Mouse (Mus musculus): ENCODE data around the gene Fkbp2.

Gene Fkbp2

DNA sequence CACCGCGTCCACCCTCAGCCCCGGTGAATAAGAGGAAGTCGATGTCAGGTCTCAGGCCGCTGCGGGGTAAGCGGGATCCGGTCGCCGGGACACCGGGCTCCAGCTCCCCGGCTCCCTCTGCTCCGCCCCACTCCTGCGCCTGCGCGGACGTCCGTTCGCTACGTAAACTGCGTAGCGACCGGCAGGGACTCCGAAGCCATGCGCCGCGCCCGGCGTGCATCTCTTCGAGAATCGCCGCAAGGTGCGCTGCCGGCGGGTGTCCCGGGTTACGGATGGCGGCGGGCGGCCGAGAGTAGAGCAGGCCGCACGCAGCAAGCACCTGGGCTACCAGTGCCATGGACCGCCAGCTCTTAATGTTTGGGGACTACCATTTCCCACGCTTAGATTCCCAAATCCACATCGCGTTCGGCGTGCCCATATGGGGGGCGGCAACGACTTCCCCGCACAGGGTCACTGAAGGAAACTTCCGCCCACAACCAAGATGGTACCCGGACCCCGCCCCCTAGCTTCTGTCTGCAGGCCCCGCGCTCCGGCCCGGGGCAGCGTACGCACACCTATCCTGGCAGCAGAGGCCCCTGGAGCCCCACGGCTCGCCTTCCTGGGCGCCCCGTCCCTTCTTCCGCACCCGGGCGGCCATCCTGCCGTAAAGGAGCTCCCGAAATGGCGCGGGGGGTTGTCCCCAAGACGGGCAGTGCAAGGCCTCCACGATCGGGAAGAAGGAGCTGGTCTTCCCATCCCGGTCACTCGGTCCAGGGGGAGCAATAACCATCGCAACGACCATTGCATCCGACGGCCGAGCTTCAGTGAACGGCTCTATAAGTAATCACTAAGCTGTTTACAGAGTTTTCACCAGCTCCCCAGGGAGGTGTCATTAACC lies 38.7 kb downstream of the Fkbp2 start, which contains the start of gene Bad:
TSS of gene Bad (plus strand) at position 490 of the 877 bp plus-strand sequence.
- TF ChIP-seq GATA4 (IDR thresholded peaks at IDR 0.05; ENCODE audit: insufficient replicate concordance, low read length), result no peak

GRCm38 (mm10) chr19:6940396-6941351 lies 39.6 kb downstream of the Fkbp2 start:
- no peak for TF ChIP-seq GATA4 (IDR thresholded peaks at IDR 0.05; ENCODE audit: insufficient replicate concordance, low read length)

GRCm38 (mm10) chr19:6939106-6940002 lies 40.9 kb downstream of the Fkbp2 start:
- TF ChIP-seq GATA4 (IDR thresholded peaks at IDR 0.05; ENCODE audit: insufficient replicate concordance, low read length), result no peak

GRCm38 (mm10) chr19:6937541-6938465 lies 42.5 kb downstream of the Fkbp2 start:
- TF ChIP-seq GATA4 (IDR thresholded peaks at IDR 0.05; ENCODE audit: insufficient replicate concordance, low read length), result no peak

DNA sequence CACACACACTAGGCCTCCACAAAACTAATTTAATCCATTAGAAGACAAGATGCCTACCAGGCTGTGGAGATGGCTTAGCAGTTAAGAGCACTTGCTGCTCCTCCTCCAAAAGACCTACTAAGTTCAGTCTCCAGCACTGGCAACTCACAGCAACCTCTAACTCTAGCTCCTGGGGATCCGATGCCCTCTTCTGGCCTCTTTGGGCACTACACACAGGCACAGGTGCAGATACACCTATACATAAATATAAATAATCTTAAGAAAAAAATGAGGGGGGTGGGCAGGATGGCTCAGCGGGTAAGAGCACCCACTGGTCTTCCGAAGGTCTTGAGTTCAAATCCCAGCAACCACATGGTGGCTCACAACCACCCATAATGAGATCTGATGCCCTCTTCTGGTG lies 44.0 kb downstream of the Fkbp2 start:
- TF ChIP-seq GATA4 (IDR thresholded peaks at IDR 0.05; ENCODE audit: insufficient replicate concordance, low read length), result no peak

GRCm38 (mm10) chr19:6934195-6934977 lies 45.9 kb downstream of the Fkbp2 start, which contains the start of gene Kcnk4:
TSS of gene Kcnk4 (minus strand) at chr19:6934515.
- TF ChIP-seq GATA4 (IDR thresholded peaks at IDR 0.05; ENCODE audit: insufficient replicate concordance, low read length), result no peak

DNA sequence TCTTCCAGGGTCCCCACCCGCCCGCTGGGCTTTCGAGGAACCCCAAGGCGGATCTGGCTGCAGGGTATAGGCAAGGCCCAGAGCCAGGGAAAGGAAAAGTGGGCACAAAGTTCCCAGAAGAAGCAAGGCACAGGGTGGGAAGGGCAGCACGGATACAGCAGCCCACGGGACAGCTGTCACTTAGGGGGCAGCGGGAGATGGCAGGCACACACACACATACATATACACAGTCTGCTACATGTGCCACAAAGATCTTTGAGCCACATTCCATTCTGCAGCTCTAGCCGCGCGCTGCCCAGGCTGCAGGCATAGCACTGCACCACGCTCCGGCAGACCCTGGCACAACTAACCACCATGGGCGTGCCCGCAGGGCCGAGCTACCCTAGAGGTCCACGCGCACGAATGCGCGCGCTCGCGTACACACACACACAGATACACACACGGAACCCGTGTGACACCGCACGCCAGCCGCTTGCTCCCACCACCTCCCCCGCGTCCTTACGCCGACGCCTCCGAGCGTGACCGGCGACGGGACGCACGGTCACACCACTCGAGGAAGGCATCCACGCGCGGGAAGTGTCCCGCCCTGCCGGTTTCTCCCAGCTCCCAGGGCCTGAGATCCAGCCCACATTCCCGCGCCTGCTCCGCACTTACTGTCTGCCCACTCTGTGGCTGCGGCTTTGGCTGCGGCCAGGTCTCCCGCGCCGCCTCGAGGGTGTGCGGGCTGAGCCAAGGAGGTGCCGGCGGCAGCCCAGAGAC lies 46.7 kb downstream of the Fkbp2 start:
- TF ChIP-seq GATA4 (IDR thresholded peaks at IDR 0.05; ENCODE audit: insufficient replicate concordance, low read length), result no peak

DNA sequence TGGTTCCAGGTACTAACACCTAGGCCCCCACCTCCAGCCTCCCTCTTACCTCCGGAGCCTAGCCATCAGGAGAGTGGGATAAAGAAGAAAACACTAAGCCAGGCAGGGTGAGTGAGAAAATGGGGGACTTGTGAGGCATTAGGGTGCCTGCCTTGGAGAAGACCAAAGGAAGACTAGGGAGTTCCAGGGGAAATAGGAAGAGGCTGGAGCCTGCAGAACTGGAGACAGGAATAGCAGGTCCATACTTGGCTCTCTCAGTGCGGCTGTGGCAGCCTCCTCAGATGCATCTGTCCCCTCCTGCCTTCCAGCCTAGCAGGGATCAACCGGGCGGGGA lies 47.2 kb downstream of the Fkbp2 start:
- no peak for TF ChIP-seq GATA4 (IDR thresholded peaks at IDR 0.05; ENCODE audit: insufficient replicate concordance, low read length)

GRCm38 (mm10) chr19:6932018-6932417 lies 48.3 kb downstream of the Fkbp2 start:
- no peak for TF ChIP-seq GATA4 (IDR thresholded peaks at IDR 0.05; ENCODE audit: insufficient replicate concordance, low read length)

GRCm38 (mm10) chr19:6931002-6931401 lies 49.3 kb downstream of the Fkbp2 start:
- TF ChIP-seq GATA4 (IDR thresholded peaks at IDR 0.05; ENCODE audit: insufficient replicate concordance, low read length), result no peak

DNA sequence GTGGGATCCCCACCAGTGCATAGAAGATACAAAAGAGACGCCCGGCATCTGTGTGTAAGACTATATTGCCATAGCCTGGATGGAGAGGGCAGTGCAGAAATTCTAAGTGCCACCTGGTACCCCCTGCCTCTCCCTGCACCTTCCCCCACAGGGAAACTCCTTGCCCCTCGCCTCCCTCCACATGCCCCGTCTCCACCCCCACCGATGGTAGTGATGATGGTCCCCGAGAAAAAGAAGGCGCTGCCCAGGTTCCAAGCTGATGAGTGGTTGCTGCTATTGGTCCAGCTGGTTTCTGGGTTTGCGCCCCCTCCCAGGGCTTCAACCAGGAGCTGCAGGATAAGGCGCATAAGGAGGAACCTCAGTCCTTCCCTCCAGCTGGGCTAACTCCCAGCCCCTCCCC lies 52.2 kb downstream of the Fkbp2 start:
- TF ChIP-seq GATA4 (IDR thresholded peaks at IDR 0.05; ENCODE audit: insufficient replicate concordance, low read length), result no peak
